Mouse (Mus musculus): ENCODE results near the gene Hebp1. TPM values are rescaled to one million over a fixed set of nuclear protein-coding genes. Genes with fewer than 3 reads are reported as not detected.

Hebp1 gene
- 2.8 and 3.0 TPM in 2 replicates for polyA plus RNA-seq (2014; fragmentation: Nextera tagmentation; extraction: Ambion mirVana)

- Histone ChIP-seq H3K4me2 (ENCODE audit: low read depth) (peak within 1 kb of the TSS; percentile 81), H3K36me3 (ENCODE audit: control insufficient read depth, insufficient read depth, low read length) (no peaks in the 10 kb centered on the region), H3K9ac (ENCODE audit: low read length) (peak within 1 kb of the TSS; percentile 87), H3K27ac (ENCODE audit: low read depth, low read length) (peak within 1 kb of the TSS; percentile 69), H3K9me3 (ENCODE audit: control insufficient read depth, low read length) (no peaks in the 10 kb centered on the region), H3K4me1 (ENCODE audit: control insufficient read depth, insufficient read depth, low read length) (peaks cover 6% of the 10 kb centered on the region; the same call in 1 of the 2 replicates), H3K27me3 (ENCODE audit: control insufficient read depth, insufficient read depth, low read length) (no peaks in the 10 kb centered on the region), H3K4me3 (ENCODE audit: low read depth, low read length) (peak within 1 kb of the TSS; percentile 80)
- WGBS = under 1% methylated on average over 47 of the region's 52 CpGs
- peak; percentile 91 for ATAC-seq (ENCODE audit: insufficient read depth, low FRiP score, low TSS enrichment)
- DNase-seq (ENCODE audit: low spot score) = peak; percentile 85
Measured at GRCm38 (mm10) chr6:135197921-135198532, at the start of gene Hebp1, which contains the start of gene Fam234b. Gene Hebp1 (minus strand): TSS chr6:135198022. Gene Fam234b (plus strand): TSS chr6:135197977.

GRCm38 (mm10) chr6:135245586-135245985, 47.8 kb upstream of the Hebp1 start:
- H3K4me1 ChIP-seq (ENCODE audit: control insufficient read depth, insufficient read depth, low read length) = no peaks in the 10 kb centered on the region
- no peak overlapping the region for H3K4me2 ChIP-seq (ENCODE audit: low read depth)
- ATAC-seq (ENCODE audit: insufficient read depth, low FRiP score, low TSS enrichment) = no peak
- no peaks in the 10 kb centered on the region for H3K36me3 ChIP-seq (ENCODE audit: control insufficient read depth, insufficient read depth, low read length)
- no peak for DNase-seq (ENCODE audit: low spot score)
- H3K9me3 ChIP-seq (ENCODE audit: control insufficient read depth, low read length) = no peaks in the 10 kb centered on the region
- no peak overlapping the region for H3K4me3 ChIP-seq (ENCODE audit: low read depth, low read length)
- H3K9ac ChIP-seq (ENCODE audit: low read length) = no peak overlapping the region
- no peak overlapping the region for H3K27ac ChIP-seq (ENCODE audit: low read depth, low read length)
- WGBS = 80% methylated on average over 8 of the region's 8 CpGs
- H3K27me3 ChIP-seq (ENCODE audit: control insufficient read depth, insufficient read depth, low read length) = no peaks in the 10 kb centered on the region

GRCm38 (mm10) chr6:135240361-135240760, 42.5 kb upstream of the Hebp1 start:
- H3K36me3 ChIP-seq (ENCODE audit: control insufficient read depth, insufficient read depth, low read length) = no peaks in the 10 kb centered on the region
- H3K4me2 ChIP-seq (ENCODE audit: low read depth) = no peak overlapping the region
- H3K4me3 ChIP-seq (ENCODE audit: low read depth, low read length) = no peak overlapping the region
- H3K4me1 ChIP-seq (ENCODE audit: control insufficient read depth, insufficient read depth, low read length) = no peaks in the 10 kb centered on the region
- ATAC-seq (ENCODE audit: insufficient read depth, low FRiP score, low TSS enrichment) (no peak), DNase-seq (ENCODE audit: low spot score) (no peak)
- no peak overlapping the region for H3K9ac ChIP-seq (ENCODE audit: low read length)
- no peak overlapping the region for H3K27ac ChIP-seq (ENCODE audit: low read depth, low read length)
- 93% methylated on average over 8 of the region's 8 CpGs for WGBS
- H3K27me3 ChIP-seq (ENCODE audit: control insufficient read depth, insufficient read depth, low read length) = no peaks in the 10 kb centered on the region
- no peaks in the 10 kb centered on the region for H3K9me3 ChIP-seq (ENCODE audit: control insufficient read depth, low read length)

GRCm38 (mm10) chr6:135238211-135238610, 40.4 kb upstream of the Hebp1 start:
- H3K4me2 ChIP-seq (ENCODE audit: low read depth) = no peak overlapping the region

GRCm38 (mm10) chr6:135237326-135237725, 39.5 kb upstream of the Hebp1 start:
- H3K36me3 ChIP-seq (ENCODE audit: control insufficient read depth, insufficient read depth, low read length) = no peaks in the 10 kb centered on the region

More at GRCm38 (mm10) chr6:135238211-135238610, 40.4 kb upstream of the Hebp1 start:
- DNase-seq (ENCODE audit: low spot score) = no peak
- no peaks in the 10 kb centered on the region for H3K9me3 ChIP-seq (ENCODE audit: control insufficient read depth, low read length)
- H3K4me1 ChIP-seq (ENCODE audit: control insufficient read depth, insufficient read depth, low read length) = no peaks in the 10 kb centered on the region
- no peak overlapping the region for H3K9ac ChIP-seq (ENCODE audit: low read length)
- no peaks in the 10 kb centered on the region for H3K36me3 ChIP-seq (ENCODE audit: control insufficient read depth, insufficient read depth, low read length)
- no peak for ATAC-seq (ENCODE audit: insufficient read depth, low FRiP score, low TSS enrichment)
- H3K27ac ChIP-seq (ENCODE audit: low read depth, low read length) = no peak overlapping the region
- WGBS = 52% methylated on average over 4 of the region's 4 CpGs
- H3K27me3 ChIP-seq (ENCODE audit: control insufficient read depth, insufficient read depth, low read length) = no peaks in the 10 kb centered on the region
- no peak overlapping the region for H3K4me3 ChIP-seq (ENCODE audit: low read depth, low read length)

GRCm38 (mm10) chr6:135236576-135236975, 38.8 kb upstream of the Hebp1 start:
- no peaks in the 10 kb centered on the region for H3K9me3 ChIP-seq (ENCODE audit: control insufficient read depth, low read length)
- no peak overlapping the region for H3K27ac ChIP-seq (ENCODE audit: low read depth, low read length)
- H3K36me3 ChIP-seq (ENCODE audit: control insufficient read depth, insufficient read depth, low read length) = no peaks in the 10 kb centered on the region
- H3K4me1 ChIP-seq (ENCODE audit: control insufficient read depth, insufficient read depth, low read length) = no peaks in the 10 kb centered on the region
- no peaks in the 10 kb centered on the region for H3K27me3 ChIP-seq (ENCODE audit: control insufficient read depth, insufficient read depth, low read length)
- H3K4me3 ChIP-seq (ENCODE audit: low read depth, low read length) = no peak overlapping the region
- DNase-seq (ENCODE audit: low spot score) = no peak
- no peak overlapping the region for H3K4me2 ChIP-seq (ENCODE audit: low read depth)
- no peak for ATAC-seq (ENCODE audit: insufficient read depth, low FRiP score, low TSS enrichment)
- H3K9ac ChIP-seq (ENCODE audit: low read length) = no peak overlapping the region
- WGBS = 89% methylated on average over 3 of the region's 3 CpGs

More at GRCm38 (mm10) chr6:135237326-135237725, 39.5 kb upstream of the Hebp1 start:
- no peak for DNase-seq (ENCODE audit: low spot score)
- Histone ChIP-seq H3K4me1 (ENCODE audit: control insufficient read depth, insufficient read depth, low read length) (no peaks in the 10 kb centered on the region), H3K27me3 (ENCODE audit: control insufficient read depth, insufficient read depth, low read length) (no peaks in the 10 kb centered on the region), H3K4me3 (ENCODE audit: low read depth, low read length) (no peak overlapping the region), H3K27ac (ENCODE audit: low read depth, low read length) (no peak overlapping the region), H3K9ac (ENCODE audit: low read length) (no peak overlapping the region), H3K4me2 (ENCODE audit: low read depth) (no peak overlapping the region), H3K9me3 (ENCODE audit: control insufficient read depth, low read length) (no peaks in the 10 kb centered on the region)
- 86% methylated on average over 14 of the region's 14 CpGs for WGBS
- no peak for ATAC-seq (ENCODE audit: insufficient read depth, low FRiP score, low TSS enrichment)

- WGBS = 90% methylated on average over 3 of the region's 3 CpGs
- H3K4me2 ChIP-seq (ENCODE audit: low read depth) = no peak overlapping the region
Measured at GRCm38 (mm10) chr6:135235742-135236141, 37.9 kb upstream of the Hebp1 start.

GRCm38 (mm10) chr6:135232443-135233182, 34.8 kb upstream of the Hebp1 start:
- whole genome bisulfite sequencing = 64% methylated on average over 12 of the region's 12 CpGs
- no peak for DNase-seq (ENCODE audit: low spot score)

More at GRCm38 (mm10) chr6:135235742-135236141, 37.9 kb upstream of the Hebp1 start:
- Histone ChIP-seq H3K27me3 (ENCODE audit: control insufficient read depth, insufficient read depth, low read length) (no peaks in the 10 kb centered on the region), H3K36me3 (ENCODE audit: control insufficient read depth, insufficient read depth, low read length) (no peaks in the 10 kb centered on the region), H3K9me3 (ENCODE audit: control insufficient read depth, low read length) (no peaks in the 10 kb centered on the region), H3K27ac (ENCODE audit: low read depth, low read length) (no peak overlapping the region), H3K4me3 (ENCODE audit: low read depth, low read length) (no peak overlapping the region), H3K4me1 (ENCODE audit: control insufficient read depth, insufficient read depth, low read length) (no peaks in the 10 kb centered on the region), H3K9ac (ENCODE audit: low read length) (no peak overlapping the region)
- no peak for DNase-seq (ENCODE audit: low spot score)
- no peak for ATAC-seq (ENCODE audit: insufficient read depth, low FRiP score, low TSS enrichment)

More at GRCm38 (mm10) chr6:135232443-135233182, 34.8 kb upstream of the Hebp1 start:
- Histone ChIP-seq H3K4me1 (ENCODE audit: control insufficient read depth, insufficient read depth, low read length) (no peaks in the 10 kb centered on the region; the same call in 1 of the 2 replicates), H3K27ac (ENCODE audit: low read depth, low read length) (no peak overlapping the region), H3K4me2 (ENCODE audit: low read depth) (no peak overlapping the region), H3K27me3 (ENCODE audit: control insufficient read depth, insufficient read depth, low read length) (no peaks in the 10 kb centered on the region), H3K36me3 (ENCODE audit: control insufficient read depth, insufficient read depth, low read length) (no peaks in the 10 kb centered on the region), H3K9ac (ENCODE audit: low read length) (no peak overlapping the region), H3K9me3 (ENCODE audit: control insufficient read depth, low read length) (no peaks in the 10 kb centered on the region), H3K4me3 (ENCODE audit: low read depth, low read length) (no peak overlapping the region)
- ATAC-seq (ENCODE audit: insufficient read depth, low FRiP score, low TSS enrichment) = no peak

Measured in neural tube, embryonic 11.5 days (tissue).